ENCODE assay signal across 11 mouse cellular contexts in the genomic region with DNA sequence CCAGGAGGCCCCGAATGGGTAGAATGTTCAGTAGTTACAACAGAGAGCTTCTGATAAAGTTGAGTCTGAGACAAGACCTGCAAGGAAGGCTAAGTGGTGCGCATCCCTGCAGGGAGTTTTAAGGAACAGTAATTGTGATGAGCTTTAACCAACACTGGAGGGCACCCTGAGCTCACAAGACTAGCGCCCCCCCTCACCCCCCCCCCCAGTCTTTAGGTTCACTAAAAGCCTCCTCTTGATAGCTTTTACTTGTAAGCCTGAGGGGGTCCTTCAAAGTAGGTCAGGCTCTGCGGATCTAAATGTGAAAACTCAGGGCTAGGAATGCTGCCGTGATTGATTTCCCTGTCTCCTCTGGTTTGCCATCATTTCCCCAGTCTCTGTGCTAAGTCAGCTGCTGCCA.
A peak's percentile ranks its signal among the peaks of the same experiment; 100 is the strongest.
DNase-seq lines count a peak whose midpoint lies in the region; ATAC-seq and TF ChIP-seq lines count a peak whose summit lies in the region.
"Had no signal": no experiment of that assay in that cellular context is flagged by ENCODE, and none has a peak within 500 bp of the region (broad histone marks: within the 10 kb centered on the region; RNA-seq: fewer than 3 reads in every experiment).

No protein-coding gene starts in this region.

- no peak for ATAC-seq in heart, postnatal 0 days (ENCODE audit: insufficient read depth, low read depth)
- peak; percentile 69 for ATAC-seq in midbrain, embryonic 16.5 days
- ATAC-seq in midbrain, embryonic 11.5 days (ENCODE audit: low FRiP score) = no peak
- no peak for ATAC-seq in embryonic facial prominence, embryonic 14.5 days (ENCODE audit: low read depth)
- ATAC-seq in granulocyte monocyte progenitor cell, adult 5-6 weeks (replicated peaks; ENCODE audit: poor library complexity, severe bottlenecking) = no peak

- H3K27ac ChIP-seq in heart, postnatal 0 days (ENCODE audit: low read depth) = no peak overlapping the region
- H3K27ac ChIP-seq in midbrain, embryonic 16.5 days (ENCODE audit: low read length) = no peak overlapping the region
- H3K27ac ChIP-seq in midbrain, embryonic 11.5 days (ENCODE audit: low read depth, low read length) = no peak overlapping the region
- no peak overlapping the region for H3K27ac ChIP-seq in embryonic facial prominence, embryonic 14.5 days (replicated peaks; ENCODE audit: low read depth, low read length)
- H3K27ac ChIP-seq: heart, adult 2 months had no signal

- no peak for TF ChIP-seq EP300 in heart, postnatal 0 days (IDR thresholded peaks at IDR 0.05; ENCODE audit: low read depth)

- H3K4me2 ChIP-seq in heart, postnatal 0 days (ENCODE audit: low read depth, low read length) = no peak overlapping the region
- no peak overlapping the region for H3K4me2 ChIP-seq in midbrain, embryonic 16.5 days (ENCODE audit: low read length)
- H3K4me2 ChIP-seq in midbrain, embryonic 11.5 days = no peak overlapping the region
- no peak overlapping the region for H3K4me2 ChIP-seq in embryonic facial prominence, embryonic 14.5 days (ENCODE audit: low read depth, low read length)

- no peaks in the 10 kb centered on the region for H3K27me3 ChIP-seq in heart, postnatal 0 days (ENCODE audit: control insufficient read depth, insufficient read depth, low read length)
- no peaks in the 10 kb centered on the region for H3K27me3 ChIP-seq in midbrain, embryonic 16.5 days (ENCODE audit: control insufficient read depth, insufficient read depth, low read depth, low read length)
- H3K27me3 ChIP-seq in midbrain, embryonic 11.5 days (ENCODE audit: control insufficient read depth, insufficient read depth, low read length) = no peaks in the 10 kb centered on the region
- no peaks in the 10 kb centered on the region for H3K27me3 ChIP-seq in embryonic facial prominence, embryonic 14.5 days (replicated peaks; ENCODE audit: control insufficient read depth, insufficient read depth, low read length)

- no peak overlapping the region for H3K4me3 ChIP-seq in heart, postnatal 0 days (ENCODE audit: low read depth, low read length)
- no peak overlapping the region for H3K4me3 ChIP-seq in midbrain, embryonic 16.5 days (ENCODE audit: low read depth, low read length)
- no peak overlapping the region for H3K4me3 ChIP-seq in midbrain, embryonic 11.5 days (ENCODE audit: low read depth, low read length)
- H3K4me3 ChIP-seq in embryonic facial prominence, embryonic 14.5 days (ENCODE audit: low read depth, low read length) = no peak overlapping the region
- H3K4me3 ChIP-seq: heart, adult 2 months had no signal

- no peaks in the 10 kb centered on the region for H3K9me3 ChIP-seq in heart, postnatal 0 days (replicated peaks; ENCODE audit: control insufficient read depth, low read length)
- H3K9me3 ChIP-seq in midbrain, embryonic 16.5 days (replicated peaks; ENCODE audit: control insufficient read depth, low read length, poor library complexity, severe bottlenecking) = no peaks in the 10 kb centered on the region
- no peaks in the 10 kb centered on the region for H3K9me3 ChIP-seq in midbrain, embryonic 11.5 days (ENCODE audit: control insufficient read depth, low read length)
- H3K9me3 ChIP-seq in embryonic facial prominence, embryonic 14.5 days (ENCODE audit: control insufficient read depth, low read length) = no peaks in the 10 kb centered on the region; the same call in 1 of the 2 replicates

- WGBS in heart, postnatal 0 days = 26% methylated on average over 5 of the region's 5 CpGs
- WGBS in midbrain, embryonic 16.5 days = 26% methylated on average over 5 of the region's 5 CpGs
- 41% methylated on average over 5 of the region's 5 CpGs for WGBS in midbrain, embryonic 11.5 days
- WGBS in embryonic facial prominence, embryonic 14.5 days = 40% methylated on average over 4 of the region's 5 CpGs

- H3K9ac ChIP-seq in heart, postnatal 0 days (replicated peaks; ENCODE audit: low read depth, low read length) = no peak overlapping the region
- H3K9ac ChIP-seq in midbrain, embryonic 16.5 days (ENCODE audit: low read depth, low read length) = no peak overlapping the region
- no peak overlapping the region for H3K9ac ChIP-seq in midbrain, embryonic 11.5 days (ENCODE audit: low read length)
- no peak overlapping the region for H3K9ac ChIP-seq in embryonic facial prominence, embryonic 14.5 days (ENCODE audit: low read depth, low read length)

- H3K4me1 ChIP-seq in heart, postnatal 0 days (ENCODE audit: control insufficient read depth, insufficient read depth) = no peaks in the 10 kb centered on the region
- H3K4me1 ChIP-seq in midbrain, embryonic 16.5 days (ENCODE audit: control insufficient read depth, insufficient read depth, low read length) = no peaks in the 10 kb centered on the region
- H3K4me1 ChIP-seq in midbrain, embryonic 11.5 days (ENCODE audit: control insufficient read depth, insufficient read depth, low read length) = no peaks in the 10 kb centered on the region
- H3K4me1 ChIP-seq in embryonic facial prominence, embryonic 14.5 days (ENCODE audit: control insufficient read depth, insufficient read depth, low read length) = no peaks in the 10 kb centered on the region

- DNase-seq in heart, postnatal 0 days (ENCODE audit: low spot score) = peak; percentile 17
- DNase-seq in heart, postnatal 14 days = no peak
- DNase-seq in midbrain, embryonic 11.5 days (ENCODE audit: low spot score, missing footprints) = no peak
- DNase-seq in embryonic facial prominence, embryonic 14.5 days (ENCODE audit: low spot score) = peak; percentile 48
- no peak for DNase-seq in thymus, postnatal 10 days (ENCODE audit: low spot score in 2 of 2)
- DNase-seq: adrenal gland, adult 2 months; cerebellum, adult 11-12 months; heart, adult 2 months; lung, postnatal 14 days had no signal

- no peaks in the 10 kb centered on the region for H3K36me3 ChIP-seq in heart, postnatal 0 days (replicated peaks; ENCODE audit: control insufficient read depth, insufficient read depth, low read length)
- H3K36me3 ChIP-seq in midbrain, embryonic 16.5 days (ENCODE audit: control insufficient read depth, insufficient read depth, low read length) = no peaks in the 10 kb centered on the region
- H3K36me3 ChIP-seq in midbrain, embryonic 11.5 days (ENCODE audit: control insufficient read depth, insufficient read depth, low read length) = no peaks in the 10 kb centered on the region
- H3K36me3 ChIP-seq in embryonic facial prominence, embryonic 14.5 days (ENCODE audit: control insufficient read depth, insufficient read depth, low read length) = no peaks in the 10 kb centered on the region

- TF ChIP-seq CTCF in heart, postnatal 0 days (IDR thresholded peaks at IDR 0.05; ENCODE audit: low read depth) = peak; percentile 17; the same call in 1 of the 2 replicates

- intact Hi-C loops in heart, postnatal 14 days (cut with DNase I) = no loop called here

Comparison
In these comparisons a context has a peak if more than half of its experiments do, and no peak if none do; other contexts are left out.
1. DNase-seq: peak in heart, postnatal 0 days (single experiment) and embryonic facial prominence, embryonic 14.5 days (single experiment); none in heart, postnatal 14 days (0 of 2), midbrain, embryonic 11.5 days (single experiment) and thymus, postnatal 10 days (0 of 2).